Comparison of ENCODE assay signal across 15 mouse cellular contexts in genomic region chr5:5030431-5030830, GRCm38 (mm10).
DNase-seq lines count a peak whose midpoint lies in the region.
"Had no signal": no experiment of that assay in that cellular context is flagged by ENCODE, and none has a peak within 500 bp of the region (broad histone marks: within the 10 kb centered on the region; RNA-seq: fewer than 3 reads in every experiment).

No protein-coding gene starts in this region.

- DNase-seq in adrenal gland, postnatal 10 days = peak; percentile 7
- no peak for DNase-seq in adrenal gland, postnatal 25 days
- DNase-seq in 3T3-L1 (ENCODE audit: low read depth, low spot score) (peak; percentile 54), adipocyte (ENCODE audit: low spot score) (peak; percentile 84)
- DNase-seq in skeletal muscle tissue, adult 2 months (ENCODE audit: low read depth, low spot score) = peak; percentile 4
- DNase-seq in right cerebral cortex, adult 2 months (ENCODE audit: low spot score in 2 of 2) = no peak
- no peak for DNase-seq in frontal cortex, postnatal 36 days (ENCODE audit: low spot score in 2 of 2)
- DNase-seq: adrenal gland, adult 2 months; adrenal gland, postnatal 14 days; cerebellum, adult 11-12 months; cerebellum, adult 2 months; cerebellum, adult 9-10 months; cerebellum, postnatal 10 days; cerebellum, postnatal 25 days; forebrain, postnatal 0 days had no signal

Comparison
In these comparisons a context has a peak if more than half of its experiments do, and no peak if none do; other contexts are left out.
1. DNase-seq: peak in adrenal gland, postnatal 10 days (single experiment), 3T3-L1 (single experiment), adipocyte (single experiment) and skeletal muscle tissue, adult 2 months (single experiment); none in adrenal gland, postnatal 25 days (single experiment), right cerebral cortex, adult 2 months (0 of 2) and frontal cortex, postnatal 36 days (0 of 2).